Mouse (Mus musculus): ENCODE results near the gene 9330182L06Rik. TPM values are rescaled to one million over a fixed set of nuclear protein-coding genes. Genes with fewer than 3 reads are reported as not detected.

Gene 9330182L06Rik
- total RNA-seq, 1 experiment = 1.2 TPM

DNA sequence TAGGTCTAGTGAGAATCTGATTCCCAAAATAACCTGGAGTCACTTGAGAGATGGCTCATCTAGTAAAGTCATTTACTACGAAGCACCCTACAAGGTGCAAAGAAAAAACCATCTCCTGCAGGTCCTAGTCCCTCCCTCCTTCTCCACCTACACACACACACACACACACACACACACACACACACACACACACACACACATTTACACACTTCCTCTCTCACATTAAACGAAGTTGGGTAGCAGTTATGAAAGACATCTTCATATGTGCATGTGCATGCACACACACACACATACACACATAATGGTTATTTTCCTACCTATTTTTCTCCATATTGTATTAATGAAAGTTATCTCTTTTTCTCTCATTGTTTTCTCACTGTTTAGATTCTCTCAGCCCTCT is 161.2 kb downstream of the 9330182L06Rik start:
- no peak for DNase-seq (ENCODE audit: low read depth, low spot score)
- TF ChIP-seq ZNF384 (IDR thresholded peaks at IDR 0.05; ENCODE audit: low read depth, low read length) (no peak), HCFC1 (IDR thresholded peaks at IDR 0.05; ENCODE audit: borderline replicate concordance, insufficient read depth, low read length) (no peak), MAFK (IDR thresholded peaks at IDR 0.05; ENCODE audit: insufficient read depth, low read depth, low read length) (no peak), CHD2 (IDR thresholded peaks at IDR 0.05; ENCODE audit: low read depth, low read length) (no peak), ZC3H11A (IDR thresholded peaks at IDR 0.05; ENCODE audit: borderline replicate concordance, low read depth, low read length) (no peak)
- Histone ChIP-seq H3K4me1 (ENCODE audit: control insufficient read depth in 2 of 2, insufficient read depth in 2 of 2, low read length in 2 of 2, poor library complexity in 1 of 2) (no peaks in the 10 kb centered on the region), H3K9me3 (ENCODE audit: control insufficient read depth, insufficient read depth, low read depth, low read length) (no peaks in the 10 kb centered on the region), H3K4me3 (ENCODE audit: insufficient read depth in 1 of 2, low read depth in 1 of 2, low read length in 2 of 2, poor library complexity in 1 of 2, severe bottlenecking in 1 of 2) (no peak overlapping the region), H3K9ac (ENCODE audit: insufficient read depth, low read depth, low read length, poor library complexity, severe bottlenecking) (no peak overlapping the region), H3K36me3 (ENCODE audit: control insufficient read depth, insufficient read depth, low read length, poor library complexity, severe bottlenecking) (no peaks in the 10 kb centered on the region), H3K27ac (ENCODE audit: insufficient read depth, low read depth, low read length, poor library complexity, severe bottlenecking) (no peak overlapping the region)
- in situ Hi-C loops (cut with MboI; ENCODE audit: low sequenced_read_pairs in 2 of 2, unreplicated experiment in 2 of 2) = no loop called here

DNA sequence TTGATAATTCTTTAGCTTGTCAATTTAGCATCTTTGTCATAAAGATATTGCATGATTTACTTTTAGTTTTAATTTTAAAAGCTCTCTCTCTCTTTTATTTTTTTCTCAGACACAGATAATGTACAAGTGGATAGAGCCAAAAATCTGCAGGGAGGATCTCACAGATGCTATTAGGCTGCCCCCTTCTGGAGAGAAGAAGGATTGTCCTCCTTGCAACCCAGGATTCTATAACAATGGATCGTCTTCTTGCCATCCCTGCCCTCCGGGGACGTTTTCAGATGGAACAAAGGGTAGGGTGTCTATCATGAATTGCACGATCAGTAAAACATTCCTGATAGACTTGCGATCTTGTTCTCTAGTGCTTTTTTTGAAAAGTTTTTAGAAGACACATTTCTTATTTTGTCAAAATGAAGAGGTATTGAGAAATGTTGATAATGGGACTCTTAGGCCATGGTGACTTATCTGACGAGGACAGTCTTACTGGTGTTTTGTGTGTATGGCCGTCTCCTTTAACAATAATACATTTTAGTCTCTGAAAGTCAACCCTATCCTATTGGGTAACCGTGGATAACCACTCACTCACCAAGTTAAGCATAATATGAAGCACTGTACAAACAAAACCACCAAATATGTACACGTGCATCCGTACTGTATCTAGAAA is 161.8 kb downstream of the 9330182L06Rik start:
- Histone ChIP-seq H3K9me3 (ENCODE audit: control insufficient read depth, insufficient read depth, low read depth, low read length) (no peaks in the 10 kb centered on the region), H3K9ac (ENCODE audit: insufficient read depth, low read depth, low read length, poor library complexity, severe bottlenecking) (no peak overlapping the region), H3K4me3 (ENCODE audit: insufficient read depth in 1 of 2, low read depth in 1 of 2, low read length in 2 of 2, poor library complexity in 1 of 2, severe bottlenecking in 1 of 2) (no peak overlapping the region), H3K4me1 (ENCODE audit: control insufficient read depth in 2 of 2, insufficient read depth in 2 of 2, low read length in 2 of 2, poor library complexity in 1 of 2) (no peaks in the 10 kb centered on the region), H3K36me3 (ENCODE audit: control insufficient read depth, insufficient read depth, low read length, poor library complexity, severe bottlenecking) (no peaks in the 10 kb centered on the region), H3K27ac (ENCODE audit: insufficient read depth, low read depth, low read length, poor library complexity, severe bottlenecking) (no peak overlapping the region)
- DNase-seq (ENCODE audit: low read depth, low spot score) = peak; percentile 49
- peak; percentile 53; the same call in 1 of the 2 replicates for TF ChIP-seq ZC3H11A (IDR thresholded peaks at IDR 0.05; ENCODE audit: borderline replicate concordance, low read depth, low read length)
- no peak for TF ChIP-seq ZNF384 (IDR thresholded peaks at IDR 0.05; ENCODE audit: low read depth, low read length)
- in situ Hi-C loops (cut with MboI; ENCODE audit: low sequenced_read_pairs in 2 of 2, unreplicated experiment in 2 of 2) = no loop called here

DNA sequence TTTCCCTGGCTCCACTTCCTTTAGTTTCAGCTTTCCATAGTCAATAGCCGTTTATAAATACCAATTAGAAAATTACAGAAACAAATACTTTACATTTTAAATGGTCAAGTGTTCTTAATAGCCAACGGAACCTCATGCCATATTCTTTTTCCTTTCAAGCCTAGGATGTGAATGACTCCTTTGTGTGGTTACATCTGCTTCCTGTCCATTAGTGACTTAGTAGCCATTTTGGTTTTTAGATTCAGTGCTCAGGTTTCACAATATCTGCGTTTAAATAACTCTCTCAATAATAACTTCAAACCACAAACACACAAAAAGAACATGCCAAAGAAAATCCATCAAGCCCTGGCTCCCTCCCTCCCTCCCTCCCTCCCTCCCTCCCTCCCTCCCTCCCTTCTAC is 162.8 kb downstream of the 9330182L06Rik start:
- Histone ChIP-seq H3K4me3 (ENCODE audit: insufficient read depth in 1 of 2, low read depth in 1 of 2, low read length in 2 of 2, poor library complexity in 1 of 2, severe bottlenecking in 1 of 2) (no peak overlapping the region), H3K36me3 (ENCODE audit: control insufficient read depth, insufficient read depth, low read length, poor library complexity, severe bottlenecking) (no peaks in the 10 kb centered on the region), H3K4me1 (ENCODE audit: control insufficient read depth in 2 of 2, insufficient read depth in 2 of 2, low read length in 2 of 2, poor library complexity in 1 of 2) (no peaks in the 10 kb centered on the region), H3K9me3 (ENCODE audit: control insufficient read depth, insufficient read depth, low read depth, low read length) (no peaks in the 10 kb centered on the region), H3K27ac (ENCODE audit: insufficient read depth, low read depth, low read length, poor library complexity, severe bottlenecking) (no peak overlapping the region), H3K9ac (ENCODE audit: insufficient read depth, low read depth, low read length, poor library complexity, severe bottlenecking) (no peak overlapping the region)
- in situ Hi-C loops (cut with MboI; ENCODE audit: low sequenced_read_pairs in 2 of 2, unreplicated experiment in 2 of 2) = no loop called here
- TF ChIP-seq ZC3H11A (IDR thresholded peaks at IDR 0.05; ENCODE audit: borderline replicate concordance, low read depth, low read length) = no peak
- TF ChIP-seq HCFC1 (IDR thresholded peaks at IDR 0.05; ENCODE audit: borderline replicate concordance, insufficient read depth, low read length) = no peak
- TF ChIP-seq ZNF384 (IDR thresholded peaks at IDR 0.05; ENCODE audit: low read depth, low read length) = no peak
- TF ChIP-seq CHD2 (IDR thresholded peaks at IDR 0.05; ENCODE audit: low read depth, low read length) = no peak
- no peak for TF ChIP-seq MAFK (IDR thresholded peaks at IDR 0.05; ENCODE audit: insufficient read depth, low read depth, low read length)
- DNase-seq (ENCODE audit: low read depth, low spot score) = no peak

DNA sequence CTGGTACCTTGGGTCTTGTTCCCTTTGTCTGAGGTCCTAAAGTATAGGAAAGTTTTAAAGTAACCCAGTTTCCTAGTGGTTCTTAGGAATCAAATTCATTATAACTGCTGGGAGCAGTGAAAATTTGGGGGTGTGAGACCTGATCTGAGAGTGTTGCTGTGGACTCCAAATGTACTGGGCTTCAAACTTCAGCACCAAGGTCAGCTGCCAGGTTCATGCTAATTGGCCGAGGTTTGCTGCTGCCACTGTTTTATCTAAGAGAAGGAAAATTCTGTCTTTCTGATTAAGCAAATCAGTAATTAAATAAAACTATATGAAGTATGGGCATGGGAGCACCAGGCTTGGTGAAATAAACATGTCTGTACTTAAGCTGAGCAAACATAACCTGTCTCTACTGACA is 180.2 kb downstream of the 9330182L06Rik start:
- H3K36me3 ChIP-seq (ENCODE audit: control insufficient read depth, insufficient read depth, low read length, poor library complexity, severe bottlenecking) = no peaks in the 10 kb centered on the region
- peak; percentile 12 for DNase-seq (ENCODE audit: low read depth, low spot score)
- H3K27ac ChIP-seq (ENCODE audit: insufficient read depth, low read depth, low read length, poor library complexity, severe bottlenecking) = no peak overlapping the region
- H3K9me3 ChIP-seq (ENCODE audit: control insufficient read depth, insufficient read depth, low read depth, low read length) = no peaks in the 10 kb centered on the region
- TF ChIP-seq MAFK (IDR thresholded peaks at IDR 0.05; ENCODE audit: insufficient read depth, low read depth, low read length) = no peak
- no peak for TF ChIP-seq ZC3H11A (IDR thresholded peaks at IDR 0.05; ENCODE audit: borderline replicate concordance, low read depth, low read length)
- TF ChIP-seq CHD2 (IDR thresholded peaks at IDR 0.05; ENCODE audit: low read depth, low read length) = no peak
- no peak for TF ChIP-seq HCFC1 (IDR thresholded peaks at IDR 0.05; ENCODE audit: borderline replicate concordance, insufficient read depth, low read length)
- no peak for TF ChIP-seq ZNF384 (IDR thresholded peaks at IDR 0.05; ENCODE audit: low read depth, low read length)
- in situ Hi-C loops (cut with MboI; ENCODE audit: low sequenced_read_pairs in 2 of 2, unreplicated experiment in 2 of 2) = no loop called here
- H3K9ac ChIP-seq (ENCODE audit: insufficient read depth, low read depth, low read length, poor library complexity, severe bottlenecking) = no peak overlapping the region
- no peak overlapping the region for H3K4me3 ChIP-seq (ENCODE audit: insufficient read depth in 1 of 2, low read depth in 1 of 2, low read length in 2 of 2, poor library complexity in 1 of 2, severe bottlenecking in 1 of 2)
- H3K4me1 ChIP-seq (ENCODE audit: control insufficient read depth in 2 of 2, insufficient read depth in 2 of 2, low read length in 2 of 2, poor library complexity in 1 of 2) = no peaks in the 10 kb centered on the region

DNA sequence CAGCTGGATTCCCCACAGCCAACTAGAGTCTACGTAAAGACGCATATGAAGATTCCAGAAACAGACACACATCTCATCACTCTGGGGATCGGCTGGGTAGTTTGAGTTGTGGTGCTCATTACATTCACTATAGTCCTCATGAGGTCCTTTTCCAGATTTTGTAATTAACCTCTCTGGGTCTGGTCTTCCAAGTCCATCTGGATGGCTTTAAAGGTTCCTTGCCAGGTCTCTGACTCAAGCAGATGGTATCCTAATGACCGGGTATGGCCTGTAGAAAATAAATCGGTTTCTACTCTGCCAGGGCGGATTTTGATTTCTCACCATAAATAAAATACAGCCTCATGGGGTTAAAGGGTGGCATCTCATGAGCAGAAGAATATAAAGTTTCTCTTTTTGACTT is 183.0 kb downstream of the 9330182L06Rik start:
- no peaks in the 10 kb centered on the region for H3K4me1 ChIP-seq (ENCODE audit: control insufficient read depth in 2 of 2, insufficient read depth in 2 of 2, low read length in 2 of 2, poor library complexity in 1 of 2)
- in situ Hi-C loops (cut with MboI; ENCODE audit: low sequenced_read_pairs in 2 of 2, unreplicated experiment in 2 of 2) = no loop called here
- no peak overlapping the region for H3K4me3 ChIP-seq (ENCODE audit: insufficient read depth in 1 of 2, low read depth in 1 of 2, low read length in 2 of 2, poor library complexity in 1 of 2, severe bottlenecking in 1 of 2)
- H3K9me3 ChIP-seq (ENCODE audit: control insufficient read depth, insufficient read depth, low read depth, low read length) = no peaks in the 10 kb centered on the region
- H3K9ac ChIP-seq (ENCODE audit: insufficient read depth, low read depth, low read length, poor library complexity, severe bottlenecking) = no peak overlapping the region
- H3K36me3 ChIP-seq (ENCODE audit: control insufficient read depth, insufficient read depth, low read length, poor library complexity, severe bottlenecking) = no peaks in the 10 kb centered on the region
- TF ChIP-seq ZC3H11A (IDR thresholded peaks at IDR 0.05; ENCODE audit: borderline replicate concordance, low read depth, low read length) (no peak), HCFC1 (IDR thresholded peaks at IDR 0.05; ENCODE audit: borderline replicate concordance, insufficient read depth, low read length) (no peak), CHD2 (IDR thresholded peaks at IDR 0.05; ENCODE audit: low read depth, low read length) (no peak), MAFK (IDR thresholded peaks at IDR 0.05; ENCODE audit: insufficient read depth, low read depth, low read length) (no peak), ZNF384 (IDR thresholded peaks at IDR 0.05; ENCODE audit: low read depth, low read length) (no peak)
- H3K27ac ChIP-seq (ENCODE audit: insufficient read depth, low read depth, low read length, poor library complexity, severe bottlenecking) = no peak overlapping the region
- DNase-seq (ENCODE audit: low read depth, low spot score) = no peak
